In the genomic region with DNA sequence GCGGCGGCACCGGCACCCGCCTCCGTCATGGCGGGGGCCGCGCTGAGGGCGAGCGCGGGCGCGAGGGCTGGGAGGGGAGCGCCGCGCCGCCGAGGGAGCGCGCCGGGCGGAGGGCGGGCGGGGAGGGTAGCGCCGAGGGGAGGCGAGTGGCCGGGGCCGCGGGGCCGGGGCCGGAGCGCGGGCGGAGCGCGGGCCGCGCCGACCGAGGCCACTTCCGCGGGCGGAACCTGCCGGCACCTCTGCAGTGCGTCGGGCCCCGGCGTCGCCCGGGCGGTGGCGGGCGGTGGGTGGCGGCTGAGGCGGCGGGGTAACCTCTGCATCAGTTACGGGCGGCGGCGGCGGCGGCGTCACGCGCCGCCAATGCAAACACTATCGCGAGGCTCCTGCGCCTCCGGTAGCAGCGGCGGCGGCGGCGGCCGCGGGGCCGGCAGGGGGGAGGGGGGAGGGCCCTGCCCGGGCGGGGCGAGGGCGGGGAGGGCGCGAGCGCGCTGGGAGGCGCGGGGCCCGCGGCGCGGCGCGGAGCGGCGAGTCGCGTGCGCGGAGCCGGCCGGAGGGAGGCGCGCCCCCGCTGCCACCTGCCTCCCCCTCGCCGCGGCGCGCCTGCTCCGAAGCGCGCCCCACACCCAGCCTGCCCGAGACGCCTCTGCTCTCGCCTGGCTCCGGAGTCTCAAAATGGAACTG, we compare ENCODE assay signal across 7 mouse cellular contexts. TPM values are rescaled to one million over a fixed set of nuclear protein-coding genes. Genes with fewer than 3 reads are reported as not detected.
DNase-seq lines count a peak whose midpoint lies in the region.

A gene (minus strand): TSS at position 358 of the 681 bp plus-strand sequence.

- intact Hi-C loops in gastrocnemius, postnatal 14 days (cut with DNase I; ENCODE audit: low total_unique reads), result loop anchor here (10.0 kb wide), 1 partner anchor 121 kb away; no protein-coding TSS in a partner anchor
- intact Hi-C loops in left cerebral cortex, postnatal 36 days (cut with DNase I), result no loop called here

- H3K27ac ChIP-seq in midbrain, embryonic 10.5 days (replicated peaks), result peak within 1 kb of the TSS; percentile 100

- peaks cover 28% of the 10 kb centered on the region for H3K4me1 ChIP-seq in midbrain, embryonic 10.5 days

- under 1% methylated on average over 93 of the region's 118 CpGs for WGBS in midbrain, embryonic 10.5 days

- peak; percentile 84 to 87 for DNase-seq in adrenal gland, adult (ENCODE audit: inconsistent age in 2 of 2, low spot score in 1 of 2)
- peak; percentile 50 to 78 for DNase-seq in cerebellum, postnatal 4 days (ENCODE audit: low spot score in 2 of 2)
- peak; percentile 86 for DNase-seq in gastrocnemius, postnatal 14 days
- DNase-seq in induced T-regulatory cell, adult 2 months (ENCODE audit: low read depth), result peak; percentile 90
- DNase-seq in left cerebral cortex, postnatal 36 days (ENCODE audit: low spot score in 2 of 2), result peak; percentile 52 to 76
- peak; percentile 82 for DNase-seq in midbrain, embryonic 10.5 days (ENCODE audit: low spot score)
- DNase-seq in right cerebral cortex, postnatal 4 days, result peak; percentile 76

- H3K4me3 ChIP-seq in midbrain, embryonic 10.5 days, result peak within 1 kb of the TSS; percentile 93

- no peaks in the 10 kb centered on the region for H3K9me3 ChIP-seq in midbrain, embryonic 10.5 days (replicated peaks)

- H3K36me3 ChIP-seq in midbrain, embryonic 10.5 days, result no peaks in the 10 kb centered on the region

- no peaks in the 10 kb centered on the region for H3K27me3 ChIP-seq in midbrain, embryonic 10.5 days (ENCODE audit: low read depth, poor library complexity, severe bottlenecking)

RNA-seq across cellular contexts. Expression of the gene that starts here (rescaled TPM):
- total RNA-seq in gastrocnemius, postnatal 14 days (2021), result 10 to 100 TPM; 26.7 to 31.5 TPM
- total RNA-seq in left cerebral cortex, postnatal 36 days (2021), result 10 to 100 TPM; 82.7 to 94.7 TPM
- polyA plus RNA-seq in midbrain, embryonic 10.5 days (2016; fragmentation: Nextera tagmentation; extraction: Ambion mirVana), result 30.1 and 30.5 TPM in 2 replicates

Comparison
In these comparisons a context has a peak if more than half of its experiments do, and no peak if none do; other contexts are left out.
1. Peak in every context shown above with its lines: DNase-seq, H3K4me3 ChIP-seq and H3K27ac ChIP-seq.